Mouse (Mus musculus): ENCODE results near the gene D17Wsu92e. TPM values are rescaled to one million over a fixed set of nuclear protein-coding genes. Genes with fewer than 3 reads are reported as not detected.
"Not testable (repeated sequence)": the region's sequence is repeated elsewhere in the genome, so short reads cannot be mapped to it uniquely, and the experiment has no call there.

The D17Wsu92e gene
- polyA plus RNA-seq, 1 experiment from 2014 or later = 9.8 TPM

GRCm38 (mm10) chr17:27848351-27848750, 27.9 kb upstream of the D17Wsu92e start:
- no peak overlapping the region for H3K4me3 ChIP-seq (ENCODE audit: low read depth, low read length)
- no peak for ATAC-seq
- H3K9ac ChIP-seq (ENCODE audit: low read length) = no peak overlapping the region
- DNase-seq (ENCODE audit: low spot score) = no peak
- H3K4me1 ChIP-seq (ENCODE audit: control insufficient read depth, insufficient read depth, low read length) = no peaks in the 10 kb centered on the region
- H3K4me2 ChIP-seq (ENCODE audit: low read length) = no peak overlapping the region
- H3K27ac ChIP-seq (ENCODE audit: low read depth, low read length) = no peak overlapping the region
- WGBS = 91% methylated on average over 1 of the region's 1 CpGs
- H3K27me3 ChIP-seq (replicated peaks; ENCODE audit: control insufficient read depth, insufficient read depth, low read length) = no peaks in the 10 kb centered on the region
- H3K9me3 ChIP-seq (replicated peaks; ENCODE audit: control insufficient read depth, low read length) = no peaks in the 10 kb centered on the region
- H3K36me3 ChIP-seq (ENCODE audit: control insufficient read depth, insufficient read depth, low read length) = peaks cover 89% of the 10 kb centered on the region

GRCm38 (mm10) chr17:27839469-27840252, 19.2 kb upstream of the D17Wsu92e start:
- no peaks in the 10 kb centered on the region for H3K27me3 ChIP-seq (replicated peaks; ENCODE audit: control insufficient read depth, insufficient read depth, low read length)
- DNase-seq (ENCODE audit: low spot score) (peak; percentile 99), ATAC-seq (peak; percentile 99)
- H3K4me2 ChIP-seq (ENCODE audit: low read length) = peak overlapping the region; percentile 80
- H3K9ac ChIP-seq (ENCODE audit: low read length) = peak overlapping the region; percentile 82
- peak overlapping the region; percentile 41; the same call in 1 of the 2 replicates for H3K27ac ChIP-seq (ENCODE audit: low read depth, low read length)
- peaks cover 11% of the 10 kb centered on the region for H3K4me1 ChIP-seq (ENCODE audit: control insufficient read depth, insufficient read depth, low read length)
- no peaks in the 10 kb centered on the region for H3K9me3 ChIP-seq (replicated peaks; ENCODE audit: control insufficient read depth, low read length)
- 3% methylated on average over 35 of the region's 35 CpGs for WGBS
- peak overlapping the region; percentile 75 for H3K4me3 ChIP-seq (ENCODE audit: low read depth, low read length)
- H3K36me3 ChIP-seq (ENCODE audit: control insufficient read depth, insufficient read depth, low read length) = peaks cover 27% of the 10 kb centered on the region

GRCm38 (mm10) chr17:27837850-27838249, 17.4 kb upstream of the D17Wsu92e start, which contains the start of gene Snrpc:
Snrpc (plus strand) TSS chr17:27838150.
- Histone ChIP-seq H3K4me2 (ENCODE audit: low read length) (0 out of 2 replicates have a peak within 1 kb of the TSS, but pooled peaks have one; percentile 72), H3K4me1 (ENCODE audit: control insufficient read depth, insufficient read depth, low read length) (peaks cover 11% of the 10 kb centered on the region), H3K36me3 (ENCODE audit: control insufficient read depth, insufficient read depth, low read length) (peaks cover 11% of the 10 kb centered on the region)
- not testable (repeated sequence) for DNase-seq (ENCODE audit: low spot score); H3K4me3 ChIP-seq (ENCODE audit: low read depth, low read length); H3K9me3 ChIP-seq (replicated peaks; ENCODE audit: control insufficient read depth, low read length); H3K27me3 ChIP-seq (replicated peaks; ENCODE audit: control insufficient read depth, insufficient read depth, low read length); H3K27ac ChIP-seq (ENCODE audit: low read depth, low read length); ATAC-seq; H3K9ac ChIP-seq (ENCODE audit: low read length)
- 78% methylated on average over 2 of the region's 4 CpGs for WGBS

GRCm38 (mm10) chr17:27830411-27830810, 10.0 kb upstream of the D17Wsu92e start:
- DNase-seq (ENCODE audit: low spot score) (no peak), ATAC-seq (no peak)
- WGBS = 52% methylated on average over 7 of the region's 7 CpGs
- Histone ChIP-seq H3K4me3 (ENCODE audit: low read depth, low read length) (no peak overlapping the region), H3K36me3 (ENCODE audit: control insufficient read depth, insufficient read depth, low read length) (no peaks in the 10 kb centered on the region), H3K9ac (ENCODE audit: low read length) (no peak overlapping the region), H3K27me3 (replicated peaks; ENCODE audit: control insufficient read depth, insufficient read depth, low read length) (no peaks in the 10 kb centered on the region), H3K4me2 (ENCODE audit: low read length) (no peak overlapping the region), H3K4me1 (ENCODE audit: control insufficient read depth, insufficient read depth, low read length) (0 out of 2 replicates have a peak, but pooled peaks cover 2% of the 10 kb centered on the region), H3K9me3 (replicated peaks; ENCODE audit: control insufficient read depth, low read length) (no peaks in the 10 kb centered on the region), H3K27ac (ENCODE audit: low read depth, low read length) (no peak overlapping the region)

GRCm38 (mm10) chr17:27827511-27827910, 7.1 kb upstream of the D17Wsu92e start:
- H3K4me3 ChIP-seq (ENCODE audit: low read depth, low read length) = no peak overlapping the region
- 19% methylated on average over 6 of the region's 6 CpGs for WGBS
- H3K36me3 ChIP-seq (ENCODE audit: control insufficient read depth, insufficient read depth, low read length) = no peaks in the 10 kb centered on the region
- no peak overlapping the region for H3K27ac ChIP-seq (ENCODE audit: low read depth, low read length)
- H3K9me3 ChIP-seq (replicated peaks; ENCODE audit: control insufficient read depth, low read length) = no peaks in the 10 kb centered on the region
- H3K27me3 ChIP-seq (replicated peaks; ENCODE audit: control insufficient read depth, insufficient read depth, low read length) = no peaks in the 10 kb centered on the region
- no peak overlapping the region for H3K4me2 ChIP-seq (ENCODE audit: low read length)
- H3K9ac ChIP-seq (ENCODE audit: low read length) = no peak overlapping the region
- 0 out of 2 replicates have a peak, but pooled peaks cover 2% of the 10 kb centered on the region for H3K4me1 ChIP-seq (ENCODE audit: control insufficient read depth, insufficient read depth, low read length)
- DNase-seq (ENCODE audit: low spot score) (peak; percentile 5), ATAC-seq (no peak)

- no peak overlapping the region for H3K4me3 ChIP-seq (ENCODE audit: low read depth, low read length)
- H3K9ac ChIP-seq (ENCODE audit: low read length) = no peak overlapping the region
Measured at GRCm38 (mm10) chr17:27826908-27827383, 6.5 kb upstream of the D17Wsu92e start.

GRCm38 (mm10) chr17:27825984-27826905, 5.8 kb upstream of the D17Wsu92e start:
- Histone ChIP-seq H3K4me1 (ENCODE audit: control insufficient read depth, insufficient read depth, low read length) (peaks cover 3% of the 10 kb centered on the region), H3K27ac (ENCODE audit: low read depth, low read length) (no peak overlapping the region), H3K36me3 (ENCODE audit: control insufficient read depth, insufficient read depth, low read length) (no peaks in the 10 kb centered on the region), H3K9me3 (replicated peaks; ENCODE audit: control insufficient read depth, low read length) (no peaks in the 10 kb centered on the region), H3K4me3 (ENCODE audit: low read depth, low read length) (peak overlapping the region; percentile 3; the same call in 1 of the 2 replicates), H3K9ac (ENCODE audit: low read length) (no peak overlapping the region), H3K27me3 (replicated peaks; ENCODE audit: control insufficient read depth, insufficient read depth, low read length) (no peaks in the 10 kb centered on the region), H3K4me2 (ENCODE audit: low read length) (peak overlapping the region; percentile 35)
- WGBS = 6% methylated on average over 22 of the region's 22 CpGs
- ATAC-seq (peak; percentile 50; the same call in 1 of the 2 replicates), DNase-seq (ENCODE audit: low spot score) (peak; percentile 61)

More at GRCm38 (mm10) chr17:27826908-27827383, 6.5 kb upstream of the D17Wsu92e start:
- no peaks in the 10 kb centered on the region for H3K9me3 ChIP-seq (replicated peaks; ENCODE audit: control insufficient read depth, low read length)
- 3% methylated on average over 9 of the region's 9 CpGs for WGBS
- no peaks in the 10 kb centered on the region for H3K36me3 ChIP-seq (ENCODE audit: control insufficient read depth, insufficient read depth, low read length)
- H3K27ac ChIP-seq (ENCODE audit: low read depth, low read length) = no peak overlapping the region
- H3K4me2 ChIP-seq (ENCODE audit: low read length) = peak overlapping the region; percentile 35
- ATAC-seq (no peak), DNase-seq (ENCODE audit: low spot score) (peak; percentile 7)
- H3K4me1 ChIP-seq (ENCODE audit: control insufficient read depth, insufficient read depth, low read length) = 0 out of 2 replicates have a peak, but pooled peaks cover 2% of the 10 kb centered on the region
- no peaks in the 10 kb centered on the region for H3K27me3 ChIP-seq (replicated peaks; ENCODE audit: control insufficient read depth, insufficient read depth, low read length)

- WGBS = 32% methylated on average over 3 of the region's 3 CpGs
- Histone ChIP-seq H3K27ac (ENCODE audit: low read depth, low read length) (no peak overlapping the region), H3K9ac (ENCODE audit: low read length) (no peak overlapping the region), H3K4me2 (ENCODE audit: low read length) (no peak overlapping the region), H3K4me3 (ENCODE audit: low read depth, low read length) (no peak overlapping the region), H3K36me3 (ENCODE audit: control insufficient read depth, insufficient read depth, low read length) (no peaks in the 10 kb centered on the region), H3K4me1 (ENCODE audit: control insufficient read depth, insufficient read depth, low read length) (peaks cover 6% of the 10 kb centered on the region), H3K27me3 (replicated peaks; ENCODE audit: control insufficient read depth, insufficient read depth, low read length) (no peaks in the 10 kb centered on the region), H3K9me3 (replicated peaks; ENCODE audit: control insufficient read depth, low read length) (no peaks in the 10 kb centered on the region)
- no peak for ATAC-seq
- no peak for DNase-seq (ENCODE audit: low spot score)
Measured at GRCm38 (mm10) chr17:27825539-27825938, 5.1 kb upstream of the D17Wsu92e start.
